Mouse (Mus musculus): ENCODE results near the gene Tor1aip1.

Tor1aip1 gene

DNA sequence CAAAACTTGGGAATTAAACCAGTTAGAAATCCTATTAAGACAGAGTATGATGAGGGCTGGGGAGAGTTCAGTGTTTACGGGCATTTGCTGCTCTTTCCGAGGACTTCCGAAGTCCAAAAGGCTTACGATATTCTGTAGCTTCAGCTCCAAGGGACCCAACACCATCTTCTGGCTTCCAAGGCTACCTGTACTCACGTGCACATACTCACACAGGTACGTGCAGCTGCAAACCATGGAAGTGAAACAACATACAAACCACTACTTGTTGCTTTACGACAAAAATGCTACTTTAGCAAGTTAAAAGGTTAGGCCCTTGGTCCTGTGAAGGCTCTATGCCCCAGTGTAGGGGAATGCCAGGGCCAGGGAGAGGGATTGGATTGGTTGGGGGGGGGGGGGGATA, 2.4 kb downstream of the Tor1aip1 start:
- no peak for DNase-seq (ENCODE audit: low spot score)

DNA sequence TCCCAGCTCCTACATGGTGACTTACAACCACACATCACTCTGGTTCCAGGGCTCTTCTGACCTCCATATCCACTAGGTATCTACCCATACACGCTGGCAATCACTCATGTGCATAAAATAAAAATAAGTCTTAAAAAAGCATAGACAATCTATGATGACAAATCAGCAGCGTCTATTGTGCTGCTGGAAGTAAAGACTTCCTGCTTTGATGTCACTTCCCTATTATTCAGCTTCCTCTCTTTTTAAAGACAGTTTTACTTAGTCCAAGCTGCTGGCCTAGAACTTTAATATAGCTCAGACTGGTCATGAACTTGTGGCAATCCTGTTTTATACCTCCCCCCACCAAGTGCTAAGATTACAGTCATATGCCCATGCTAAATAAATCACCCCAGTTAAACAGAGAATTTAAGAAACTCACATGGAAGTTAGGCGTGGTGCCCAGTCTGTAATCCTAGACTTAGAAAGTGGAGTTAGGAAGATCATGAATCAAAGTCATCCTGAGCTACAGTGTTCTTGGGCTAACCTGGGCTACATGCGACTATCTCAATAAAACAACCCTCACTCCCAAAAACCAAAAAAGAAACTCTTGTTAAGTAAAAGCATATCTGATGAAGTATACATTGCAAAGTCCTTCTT, 7.8 kb downstream of the Tor1aip1 start:
- no peak for DNase-seq (ENCODE audit: low spot score)

- DNase-seq (ENCODE audit: low spot score): no peak
Measured at GRCm38 (mm10) chr1:156027849-156028248, 8.4 kb downstream of the Tor1aip1 start.

GRCm38 (mm10) chr1:156024831-156025503, 11.3 kb downstream of the Tor1aip1 start:
- DNase-seq (ENCODE audit: low spot score): no peak

DNA sequence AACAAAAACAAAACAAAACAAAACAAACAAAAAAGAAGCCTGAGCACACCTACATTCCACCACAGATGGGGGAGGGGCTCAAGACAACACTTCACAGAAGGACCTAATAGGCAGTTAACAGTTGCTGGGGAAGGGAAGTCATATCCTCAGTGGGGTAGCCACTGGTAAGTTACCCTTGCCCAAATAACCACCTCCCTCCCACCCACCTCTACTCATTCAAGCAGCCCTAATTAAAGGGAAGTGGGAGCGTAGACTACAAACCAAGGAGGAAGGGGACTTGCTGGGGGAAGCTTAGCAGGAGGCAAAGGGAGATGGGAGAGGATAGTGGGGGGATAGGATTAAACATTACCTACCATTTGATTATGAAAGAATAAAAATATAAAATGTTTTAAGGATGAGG, 15.9 kb downstream of the Tor1aip1 start:
- no peak for DNase-seq (ENCODE audit: low spot score)

GRCm38 (mm10) chr1:156019800-156020199, 16.5 kb downstream of the Tor1aip1 start:
- no peak for DNase-seq (ENCODE audit: low spot score)

GRCm38 (mm10) chr1:156009003-156009402, 27.3 kb downstream of the Tor1aip1 start:
- DNase-seq (ENCODE audit: low spot score): no peak

DNA sequence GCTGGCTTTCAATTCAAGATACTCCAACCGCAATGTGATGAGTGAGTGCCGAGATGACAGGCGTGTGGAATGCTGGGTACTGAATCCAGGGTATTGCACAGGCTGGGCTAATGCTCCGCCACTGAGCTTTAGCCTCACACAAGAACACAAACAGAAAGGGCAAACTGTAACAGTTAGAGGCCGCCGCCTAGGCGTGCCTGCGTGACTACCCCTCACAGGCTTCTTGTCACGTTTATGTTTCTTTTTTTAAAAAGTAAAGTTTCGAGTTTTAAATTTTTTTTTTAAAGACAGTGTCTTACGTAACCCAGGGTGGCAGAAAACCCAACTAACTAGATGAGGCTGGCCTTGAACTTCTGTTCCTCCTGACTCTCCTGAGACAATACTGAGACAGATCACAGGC, 30.4 kb downstream of the Tor1aip1 start:
- DNase-seq (ENCODE audit: low spot score): no peak

DNA sequence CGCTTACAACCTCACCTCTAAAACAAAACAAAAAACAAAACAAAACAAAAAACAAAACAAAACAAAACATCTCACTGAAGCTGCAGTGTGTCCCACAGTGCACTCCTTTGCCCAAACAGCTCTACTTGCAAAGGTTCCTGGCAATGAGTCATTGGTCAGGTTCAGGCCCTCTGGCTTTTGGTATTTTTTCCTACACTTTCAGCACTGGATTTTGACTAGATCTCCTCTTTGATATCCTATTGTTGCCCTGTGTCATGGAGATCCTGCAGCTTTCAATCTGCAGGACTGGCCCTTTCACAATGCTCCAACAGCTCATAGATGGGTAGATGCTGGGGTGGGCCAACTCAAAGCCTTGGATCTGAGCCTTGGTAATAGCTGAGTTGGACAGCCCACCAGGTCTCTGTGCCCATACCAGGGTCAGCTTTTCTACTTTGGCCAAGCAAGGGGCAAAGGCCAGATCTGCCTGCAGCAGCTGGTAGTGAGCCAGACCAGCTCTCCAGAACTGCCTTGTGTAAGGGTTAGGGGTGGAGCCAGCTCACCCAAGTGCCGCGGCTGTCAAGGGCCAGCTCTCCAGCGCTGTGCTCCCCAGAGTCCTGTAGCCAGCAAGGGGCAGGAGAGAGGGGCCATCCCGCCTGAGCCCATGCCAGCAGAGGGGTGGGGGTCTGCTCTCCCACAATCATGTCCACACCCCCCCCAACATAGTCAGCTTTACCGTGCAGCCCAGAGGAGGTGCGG, 32.9 kb downstream of the Tor1aip1 start:
- DNase-seq (ENCODE audit: low spot score): no peak

DNA sequence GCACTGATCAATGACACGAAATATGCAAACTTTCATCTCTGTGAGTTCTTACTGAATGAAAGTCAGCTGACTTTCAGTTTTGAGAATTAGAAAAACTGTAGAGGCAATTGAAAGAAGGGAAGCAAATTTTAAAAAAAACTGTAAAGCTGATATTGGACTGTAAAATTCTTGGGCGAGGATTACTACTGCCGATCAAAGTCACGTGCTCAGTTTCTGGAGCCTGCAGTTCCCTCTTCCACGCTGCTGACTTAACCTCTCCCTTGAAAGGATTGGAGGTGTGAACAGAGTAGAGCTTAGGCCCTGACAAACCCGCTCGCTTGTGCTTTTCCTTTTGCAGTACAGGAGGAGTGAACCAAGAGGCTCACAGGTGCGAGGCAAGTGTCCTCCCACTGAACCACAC, 33.9 kb downstream of the Tor1aip1 start:
- DNase-seq (ENCODE audit: low spot score): no peak

- no peak for DNase-seq (ENCODE audit: low spot score)
Measured at GRCm38 (mm10) chr1:155995612-155996011, 40.7 kb downstream of the Tor1aip1 start.

- no peak for DNase-seq (ENCODE audit: low spot score)
Measured at GRCm38 (mm10) chr1:155994524-155994923, 41.8 kb downstream of the Tor1aip1 start.

DNA sequence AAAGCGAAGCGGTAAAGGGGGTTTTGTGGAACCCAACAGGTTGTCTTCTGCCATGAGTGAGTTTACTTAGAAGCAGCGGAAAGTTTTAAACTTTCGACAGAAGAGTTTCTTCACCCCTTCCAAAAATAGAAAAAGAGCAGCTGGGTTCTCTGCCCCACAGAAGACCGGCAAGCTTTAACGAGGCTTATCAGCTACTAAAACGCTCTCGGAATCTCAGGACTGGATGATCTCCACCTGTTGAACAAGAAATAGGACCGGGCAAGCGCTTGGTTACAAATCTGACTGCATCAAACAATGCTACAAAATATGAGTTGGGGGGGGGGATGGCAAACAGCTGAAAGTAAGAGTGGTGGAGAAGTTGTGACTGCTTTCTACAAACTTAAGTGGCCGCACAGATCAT, 45.9 kb downstream of the Tor1aip1 start:
- DNase-seq (ENCODE audit: low spot score): no peak

DNA sequence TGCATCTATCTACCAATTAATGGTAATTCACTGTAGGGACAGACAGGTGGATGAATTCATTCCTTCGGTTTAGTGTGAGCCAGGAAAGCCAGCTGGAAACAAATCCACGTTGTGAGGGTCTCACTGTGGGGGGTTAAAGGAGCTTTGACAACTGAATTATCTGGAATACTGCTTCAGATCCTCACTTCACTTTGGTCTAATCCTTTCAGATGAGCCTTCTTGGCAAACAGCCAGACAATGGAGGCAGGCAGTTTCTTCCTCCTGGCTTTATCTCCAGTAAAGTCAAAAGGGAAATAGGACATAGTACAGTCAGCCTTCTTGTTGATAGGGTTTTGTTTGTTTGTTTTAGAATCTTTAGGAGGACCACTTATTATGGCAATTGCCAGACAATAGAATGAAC, 46.9 kb downstream of the Tor1aip1 start:
- DNase-seq (ENCODE audit: low spot score): no peak

DNA sequence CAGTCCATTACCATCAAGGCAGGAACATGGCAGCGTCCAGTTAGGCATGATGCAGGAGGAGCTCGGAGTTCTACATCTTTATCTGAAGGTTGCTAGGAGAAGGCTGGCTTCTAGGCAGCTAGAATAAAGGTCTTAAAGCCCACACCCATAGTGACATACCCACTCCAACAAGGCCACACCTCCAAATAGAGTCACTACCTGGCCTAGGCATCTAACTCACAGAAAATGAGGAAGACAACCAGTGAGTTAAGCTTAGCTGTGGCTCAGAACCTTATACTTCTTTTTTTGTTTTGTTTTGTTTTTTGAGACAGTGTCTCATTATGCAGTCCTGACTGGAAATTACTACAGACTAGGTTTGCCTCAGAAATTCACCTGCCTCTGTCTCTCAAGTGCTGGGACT, 48.7 kb downstream of the Tor1aip1 start:
- no peak for DNase-seq (ENCODE audit: low spot score)

- no peak for DNase-seq (ENCODE audit: low spot score)
Measured at GRCm38 (mm10) chr1:155974931-155975330, 61.3 kb downstream of the Tor1aip1 start.

GRCm38 (mm10) chr1:155973719-155974379, 62.4 kb downstream of the Tor1aip1 start:
- no peak for DNase-seq (ENCODE audit: low spot score)

GRCm38 (mm10) chr1:155973068-155973718, 63.1 kb downstream of the Tor1aip1 start, which contains the start of gene Cep350:
Cep350 (minus strand) TSS chr1:155973255.
- peak; percentile 92 for DNase-seq (ENCODE audit: low spot score)

GRCm38 (mm10) chr1:155972146-155973067, 63.9 kb downstream of the Tor1aip1 start:
- no peak for DNase-seq (ENCODE audit: low spot score)

Data from layer of hippocampus, adult 9-10 months (tissue).